Mouse (Mus musculus): Measurements from ENCODE around the gene Ttk. TPM values are rescaled to one million over a fixed set of nuclear protein-coding genes. Genes with fewer than 3 reads are reported as not detected.

Ttk gene
- under 1 TPM; 0.08 to 0.14 TPM for total RNA-seq (2021)
- long read RNA-seq, experiment 1: 0 reads
- long read RNA-seq, experiment 2: 0 reads

DNA sequence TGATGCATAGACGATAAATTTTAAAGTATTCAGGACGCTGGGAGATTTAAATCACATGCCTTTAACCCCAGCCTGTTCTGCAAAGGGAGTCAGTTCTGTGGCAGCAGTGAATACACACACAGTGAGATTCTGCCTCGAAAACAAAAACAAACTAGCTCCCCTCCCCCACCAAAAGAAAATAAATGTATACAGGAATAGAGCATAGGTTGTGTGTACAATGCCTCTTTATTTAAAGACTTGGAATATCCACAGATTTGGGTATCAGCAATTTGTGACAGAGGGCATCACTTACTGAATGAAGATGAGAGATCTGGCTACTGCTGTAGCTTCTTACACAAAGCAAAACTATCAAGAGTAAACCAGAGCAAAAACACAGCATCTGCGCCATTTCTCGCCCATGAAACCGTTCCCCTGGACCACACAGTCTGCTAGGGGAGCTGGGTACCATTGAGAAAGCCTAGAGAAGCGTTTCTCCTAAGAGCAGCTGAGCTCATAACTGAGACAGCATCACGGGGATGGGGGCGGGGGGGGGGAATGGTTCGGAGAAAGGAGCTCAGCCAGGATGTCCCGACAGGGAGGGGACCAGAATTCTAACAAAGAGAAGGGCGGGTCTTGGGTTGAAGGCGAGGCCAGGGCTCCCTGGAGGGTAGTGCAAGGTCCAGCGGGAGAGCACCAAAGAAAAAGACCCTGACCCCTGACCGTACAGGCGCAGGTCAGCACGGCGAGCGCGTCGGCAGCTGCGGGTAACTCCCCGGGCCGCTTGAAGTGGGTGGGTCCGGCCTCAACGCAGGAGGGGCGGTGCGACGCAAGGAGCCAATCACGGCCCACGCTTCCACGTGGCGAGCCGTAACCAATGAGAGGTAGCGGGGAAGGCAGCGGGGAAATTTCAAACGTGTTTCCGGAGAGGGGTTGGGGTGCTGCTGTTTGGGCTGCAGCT is at the start of gene Ttk:
Ttk (plus strand) TSS at position 879 of the 937 bp plus-strand sequence.
- DNase-seq: peak; percentile 93
- intact Hi-C loops (cut with DNase I): no loop called here
- TF ChIP-seq CTCF (IDR thresholded peaks at IDR 0.05): peak; percentile 34
- peak within 1 kb of the TSS; percentile 92 for H3K27ac ChIP-seq
- peak within 1 kb of the TSS; percentile 87 for H3K4me3 ChIP-seq

DNA sequence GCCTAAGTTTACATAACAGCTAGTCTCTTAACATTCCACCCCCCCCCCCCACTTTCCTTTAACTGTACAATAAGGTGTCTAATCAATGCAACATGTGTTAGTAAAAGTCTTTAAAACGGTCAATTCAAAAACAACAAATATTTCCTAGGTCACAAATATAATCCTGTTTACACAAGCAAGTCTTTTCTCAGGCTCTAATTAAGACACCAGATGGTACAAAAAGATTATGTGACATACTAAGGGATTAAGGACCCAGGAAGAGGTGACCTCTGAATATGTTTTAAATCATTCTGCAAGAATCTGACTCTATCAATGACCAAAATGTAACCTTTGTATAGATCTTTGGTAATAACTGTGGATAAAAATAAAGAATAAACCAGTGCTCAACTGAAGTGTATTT is 49.0 kb upstream of the Ttk start:
- no peak overlapping the region for H3K4me3 ChIP-seq
- intact Hi-C loops (cut with DNase I): no loop called here
- no peak for TF ChIP-seq CTCF (IDR thresholded peaks at IDR 0.05)
- no peak overlapping the region for H3K27ac ChIP-seq
- DNase-seq: no peak

DNA sequence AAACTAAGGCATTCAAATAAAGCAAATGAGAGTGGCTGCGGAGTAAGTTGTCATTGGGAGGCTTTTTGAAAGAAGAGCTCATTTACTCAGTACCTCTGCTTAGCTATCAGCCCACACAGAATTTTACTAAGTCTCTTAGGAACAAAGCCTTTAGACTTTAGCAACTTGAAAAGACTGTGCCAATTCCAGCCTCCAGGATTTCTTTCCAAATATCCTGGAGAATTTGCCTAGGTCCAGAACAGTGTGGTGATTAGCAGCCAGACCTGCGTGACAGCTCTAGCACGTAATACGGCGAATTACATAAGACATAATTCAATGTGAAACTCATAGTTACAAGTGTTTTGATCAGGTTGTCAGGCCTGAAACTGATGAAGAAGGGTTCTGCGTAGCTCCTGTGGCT is 45.2 kb upstream of the Ttk start:
- intact Hi-C loops (cut with DNase I): no loop called here
- H3K4me3 ChIP-seq: no peak overlapping the region
- no peak overlapping the region for H3K27ac ChIP-seq
- no peak for DNase-seq
- TF ChIP-seq CTCF (IDR thresholded peaks at IDR 0.05): no peak

DNA sequence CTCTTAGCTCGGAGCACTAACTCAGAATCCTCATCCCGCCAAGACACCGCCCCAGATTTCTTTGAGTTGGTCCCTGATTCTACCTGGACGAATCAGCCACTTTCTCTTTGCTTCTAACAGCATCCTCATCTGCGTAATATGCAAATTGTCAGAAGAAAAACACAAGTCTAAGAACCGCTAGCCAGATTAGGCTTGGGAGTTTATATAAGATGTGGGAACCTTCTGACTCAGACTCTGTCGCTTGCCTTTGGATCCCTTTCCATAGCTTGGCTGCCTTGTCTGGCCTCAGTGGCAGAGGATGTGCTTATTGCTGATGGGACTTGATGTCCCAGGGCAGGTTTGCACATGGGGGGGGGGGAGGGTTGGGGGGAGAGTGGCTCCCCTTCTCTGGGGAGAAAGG is 37.6 kb upstream of the Ttk start:
- DNase-seq: no peak
- intact Hi-C loops (cut with DNase I): no loop called here
- no peak overlapping the region for H3K4me3 ChIP-seq
- no peak overlapping the region for H3K27ac ChIP-seq
- TF ChIP-seq CTCF (IDR thresholded peaks at IDR 0.05): no peak

DNA sequence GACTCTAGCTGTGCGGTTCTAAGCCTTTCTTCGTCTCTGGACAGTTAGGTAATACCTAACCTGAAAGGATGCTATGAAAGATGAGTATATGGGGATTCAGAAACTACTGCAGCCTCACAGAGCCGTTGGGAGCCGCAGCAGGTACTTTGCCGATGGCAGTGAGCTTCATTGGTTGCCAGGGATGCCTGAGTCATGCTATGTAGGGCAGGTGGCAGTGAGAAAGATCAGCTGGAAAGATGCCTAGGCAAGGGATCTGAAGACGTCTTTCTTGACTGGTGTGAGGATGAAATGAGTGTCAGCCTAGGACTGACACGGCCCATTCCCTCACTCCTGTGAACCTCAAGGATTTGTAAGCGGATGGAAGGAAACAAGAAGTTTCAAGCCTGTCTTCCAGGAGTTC is 36.6 kb upstream of the Ttk start:
- no peak for DNase-seq
- TF ChIP-seq CTCF (IDR thresholded peaks at IDR 0.05): no peak
- Histone ChIP-seq H3K4me3 (no peak overlapping the region), H3K27ac (no peak overlapping the region)
- intact Hi-C loops (cut with DNase I): no loop called here

DNA sequence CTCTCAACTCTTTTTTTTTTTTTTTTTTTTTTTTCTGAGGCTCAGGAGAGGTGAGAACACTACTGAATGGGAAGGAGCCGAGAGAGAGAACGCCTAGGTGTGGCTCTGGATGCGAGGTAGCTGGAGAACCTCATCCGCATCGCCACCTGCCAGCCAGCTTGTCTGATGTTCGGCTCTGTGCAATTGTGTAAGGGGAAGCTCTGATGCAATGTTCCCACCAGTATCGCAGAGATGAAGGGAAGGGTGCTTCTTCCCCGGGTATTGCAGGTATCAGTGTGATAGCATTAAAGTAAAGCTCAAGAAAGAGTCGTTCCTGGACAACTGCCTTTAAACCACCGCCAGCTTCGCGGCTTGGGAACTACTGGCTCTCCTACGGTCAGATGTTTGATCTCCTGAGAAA is 30.1 kb upstream of the Ttk start:
- intact Hi-C loops (cut with DNase I): no loop called here
- DNase-seq: no peak
- TF ChIP-seq CTCF (IDR thresholded peaks at IDR 0.05): no peak
- Histone ChIP-seq H3K4me3 (no peak overlapping the region), H3K27ac (no peak overlapping the region)

DNA sequence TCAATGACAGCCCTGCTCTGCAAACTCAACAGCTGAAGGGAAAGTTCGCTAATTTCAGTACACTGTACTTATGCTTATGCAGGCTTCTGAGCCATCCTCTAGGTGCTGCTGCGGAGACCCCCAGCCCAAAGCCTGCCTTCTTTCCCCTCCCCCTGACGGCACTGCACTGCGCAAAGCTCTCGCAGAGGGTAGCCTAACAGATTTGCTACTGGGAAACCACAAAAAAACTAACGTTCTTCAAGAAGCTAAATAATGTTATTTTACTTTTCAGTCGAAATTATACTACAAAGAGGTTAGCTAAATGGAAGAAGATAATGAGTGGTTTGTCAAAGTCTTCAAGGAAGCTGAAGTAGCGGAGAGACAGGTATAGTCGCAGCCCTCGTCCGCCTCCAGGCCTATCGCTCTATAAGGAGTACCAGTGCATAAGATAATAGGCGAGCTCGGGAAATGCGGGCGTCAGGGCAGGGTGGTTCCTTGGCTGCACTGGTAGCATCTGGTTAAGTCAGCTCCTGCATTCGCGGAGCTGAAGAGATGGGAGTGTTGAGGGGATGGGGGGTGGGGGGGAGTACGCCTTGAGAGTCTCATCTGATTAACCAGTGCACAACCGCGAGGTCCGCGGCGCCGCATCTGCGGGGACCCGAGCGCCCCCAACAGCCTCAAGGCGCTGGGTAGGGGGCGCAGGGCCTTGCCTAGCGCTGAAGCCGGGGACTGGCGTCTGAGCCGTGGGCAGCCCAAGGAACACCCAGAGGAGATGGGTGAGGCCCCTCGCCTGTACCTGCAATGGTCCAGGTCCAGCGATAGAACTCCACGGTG is 29.1 kb upstream of the Ttk start:
- DNase-seq: no peak
- Histone ChIP-seq H3K27ac (no peak overlapping the region), H3K4me3 (peak overlapping the region; percentile 79)
- intact Hi-C loops (cut with DNase I): no loop called here
- no peak for TF ChIP-seq CTCF (IDR thresholded peaks at IDR 0.05)

DNA sequence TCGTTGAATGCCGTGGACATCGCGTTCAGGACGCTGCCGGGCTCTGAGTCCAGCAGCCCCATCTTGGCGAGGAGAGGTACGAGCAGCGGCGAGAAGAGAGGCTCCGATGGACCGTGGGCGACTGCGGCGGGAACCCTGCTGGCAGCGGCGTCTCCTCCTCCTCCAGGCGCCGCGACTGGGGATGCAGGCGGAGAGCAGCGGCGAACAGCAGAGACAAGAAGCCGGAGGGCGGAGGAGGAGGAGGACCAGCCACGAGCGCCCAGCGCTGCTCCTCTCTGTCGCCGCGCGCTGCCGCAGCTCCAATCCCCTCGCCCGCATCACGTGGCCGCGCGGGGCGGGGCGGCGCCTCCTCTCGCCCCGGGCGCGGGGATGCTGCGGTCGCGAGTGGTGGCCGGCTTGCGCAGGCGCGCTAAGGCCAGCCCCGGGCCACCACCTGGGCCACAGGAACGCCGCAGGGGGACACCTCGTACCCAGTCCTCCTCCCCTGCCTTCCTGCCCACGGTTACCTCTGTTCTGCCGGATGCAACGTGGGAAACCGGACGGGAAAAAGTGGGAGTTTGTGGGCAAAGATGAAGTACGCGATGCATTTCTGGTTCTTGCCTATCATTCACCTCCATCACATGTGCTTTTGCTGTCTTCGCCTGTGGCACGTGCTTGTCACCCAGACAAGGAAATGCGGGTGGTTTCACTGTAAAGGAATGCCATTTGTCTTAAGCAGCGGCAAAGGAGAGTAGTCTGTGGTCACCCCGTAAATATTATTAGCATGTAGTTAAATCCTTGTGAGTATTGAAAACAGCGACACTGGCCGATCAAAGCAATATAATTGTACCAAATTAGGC is 28.3 kb upstream of the Ttk start, which contains the start of gene Elovl4:
Elovl4 (minus strand) TSS at position 301 of the 839 bp plus-strand sequence.
- TF ChIP-seq CTCF (IDR thresholded peaks at IDR 0.05): no peak
- H3K27ac ChIP-seq: no peak within 1 kb of the TSS
- DNase-seq: peak; percentile 62
- H3K4me3 ChIP-seq: peak within 1 kb of the TSS; percentile 79
- intact Hi-C loops (cut with DNase I): no loop called here

DNA sequence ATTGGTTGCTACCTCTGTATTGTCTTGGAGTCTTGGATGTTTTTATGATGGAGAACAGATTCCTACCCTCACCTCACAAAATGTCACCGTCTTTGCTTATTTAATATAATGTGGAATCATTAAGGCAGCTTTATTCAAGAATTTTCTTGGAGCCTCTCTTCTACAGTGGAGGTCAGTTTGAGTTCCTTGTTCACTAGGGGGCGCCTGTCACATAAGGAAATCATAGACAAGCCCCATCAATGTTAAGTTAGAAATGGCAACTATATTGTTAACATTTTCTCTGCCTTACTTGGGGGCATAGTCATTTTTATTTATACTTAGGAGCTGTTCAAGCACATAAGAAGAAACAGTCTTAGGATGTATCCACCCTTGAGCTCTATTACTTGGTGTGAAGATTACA is 26.9 kb upstream of the Ttk start:
- intact Hi-C loops (cut with DNase I): no loop called here
- peak; percentile 44 for DNase-seq
- Histone ChIP-seq H3K4me3 (no peak overlapping the region), H3K27ac (no peak overlapping the region)
- peak; percentile 71 for TF ChIP-seq CTCF (IDR thresholded peaks at IDR 0.05)

DNA sequence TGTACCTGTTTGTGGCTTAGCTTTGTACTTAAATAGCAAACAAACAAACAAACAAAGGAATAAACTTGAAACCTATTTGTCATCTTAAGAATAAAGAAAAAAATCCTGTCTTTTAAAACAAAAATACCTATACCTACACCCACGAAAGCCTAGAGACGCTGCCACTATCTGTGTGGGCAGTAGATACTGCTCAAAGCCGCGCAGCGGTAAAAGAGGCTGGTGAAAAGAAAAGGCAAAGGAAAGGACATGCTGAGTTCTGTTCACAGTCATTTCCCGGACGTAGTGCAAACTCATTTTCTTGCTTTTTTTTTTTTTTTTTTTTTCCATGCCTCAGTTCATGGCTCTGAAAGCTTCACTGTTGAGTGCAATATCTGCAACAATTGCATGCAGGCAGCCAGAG is 15.3 kb upstream of the Ttk start:
- no peak for TF ChIP-seq CTCF (IDR thresholded peaks at IDR 0.05)
- Histone ChIP-seq H3K27ac (no peak overlapping the region), H3K4me3 (no peak overlapping the region)
- DNase-seq: no peak
- intact Hi-C loops (cut with DNase I): no loop called here

DNA sequence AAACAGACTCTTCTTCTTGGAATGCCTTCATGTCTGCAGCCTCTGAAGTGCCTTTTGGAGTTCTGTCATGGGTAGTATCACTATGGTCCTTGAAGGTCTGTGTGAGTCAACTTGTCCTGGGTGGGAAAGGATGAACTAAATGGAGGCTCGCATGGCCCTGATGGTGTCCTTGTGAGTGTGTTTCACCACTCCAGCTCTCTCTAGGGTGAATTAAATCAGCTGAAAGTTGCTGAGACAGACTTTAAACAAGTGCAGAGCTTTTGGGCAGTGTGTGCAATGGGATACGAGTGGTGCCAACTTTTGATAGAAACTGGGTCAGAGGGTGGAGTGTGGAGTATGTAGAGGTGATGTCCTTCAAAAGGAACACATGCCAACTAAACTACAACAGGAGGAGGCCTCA is 13.5 kb upstream of the Ttk start:
- DNase-seq: no peak
- no peak overlapping the region for H3K27ac ChIP-seq
- intact Hi-C loops (cut with DNase I): no loop called here
- no peak for TF ChIP-seq CTCF (IDR thresholded peaks at IDR 0.05)
- H3K4me3 ChIP-seq: no peak overlapping the region

DNA sequence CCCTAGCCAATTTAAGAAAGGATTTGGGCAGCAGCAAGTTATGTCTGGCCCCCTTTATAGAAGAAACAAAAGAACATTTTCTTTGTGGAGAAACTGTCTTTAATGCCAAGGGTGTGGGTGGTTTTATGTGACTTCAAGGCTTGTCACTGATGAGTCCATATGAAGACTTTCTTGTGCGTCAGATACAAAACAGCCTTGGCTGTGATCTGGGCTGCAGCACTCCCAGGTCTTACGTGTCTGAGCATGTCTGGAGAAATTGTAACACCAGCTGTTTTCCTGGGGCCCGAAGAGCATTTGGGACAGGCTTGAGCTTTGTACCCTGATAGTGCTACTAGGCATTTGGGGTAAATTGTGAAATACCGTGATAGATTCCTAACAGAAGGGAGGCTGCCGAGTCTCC is 11.6 kb upstream of the Ttk start:
- H3K4me3 ChIP-seq: no peak overlapping the region
- TF ChIP-seq CTCF (IDR thresholded peaks at IDR 0.05): no peak
- H3K27ac ChIP-seq: no peak overlapping the region
- intact Hi-C loops (cut with DNase I): no loop called here
- no peak for DNase-seq

All from gastrocnemius, adult 2 months (tissue).